Mouse (Mus musculus): Measurements from ENCODE around the gene Bspry. TPM values are rescaled to one million over a fixed set of nuclear protein-coding genes. Genes with fewer than 3 reads are reported as not detected.
A peak's percentile ranks its signal among the peaks of the same experiment; 100 is the strongest.

The Bspry gene
- polyA plus RNA-seq, 1 experiment from 2014 or later, result 1.1 TPM

- 84% methylated on average over 3 of the region's 3 CpGs for WGBS
- Histone ChIP-seq H3K36me3 (peaks cover 16% of the 10 kb centered on the region), H3K9ac (peak within 1 kb of the TSS; percentile 63), H3K9me3 (no peaks in the 10 kb centered on the region), H3K4me2 (peak within 1 kb of the TSS; percentile 73), H3K4me1 (replicated peaks) (peaks cover 12% of the 10 kb centered on the region), H3K4me3 (peak within 1 kb of the TSS; percentile 77), H3K27me3 (no peaks in the 10 kb centered on the region), H3K27ac (replicated peaks) (peak within 1 kb of the TSS; percentile 76; the same call in 1 of the 2 replicates)
- ATAC-seq (ENCODE audit: low FRiP score, low read depth), result no peak
Observed at GRCm38 (mm10) chr4:62503374-62503970, 23.6 kb downstream of the Bspry start, which contains the start of gene Hdhd3. TSS of gene Hdhd3 (minus strand) at chr4:62503467.

- Histone ChIP-seq H3K9ac (no peak overlapping the region), H3K27ac (replicated peaks) (no peak overlapping the region), H3K4me2 (no peak overlapping the region), H3K4me1 (replicated peaks) (peaks cover 9% of the 10 kb centered on the region), H3K27me3 (no peaks in the 10 kb centered on the region), H3K9me3 (no peaks in the 10 kb centered on the region), H3K4me3 (no peak overlapping the region), H3K36me3 (peaks cover 22% of the 10 kb centered on the region)
- ATAC-seq (ENCODE audit: low FRiP score, low read depth), result no peak
- WGBS, result 82% methylated on average over 3 of the region's 3 CpGs
Observed at GRCm38 (mm10) chr4:62505991-62506390, 26.1 kb downstream of the Bspry start.

- Histone ChIP-seq H3K36me3 (peaks cover 30% of the 10 kb centered on the region), H3K4me1 (replicated peaks) (peaks cover 3% of the 10 kb centered on the region; the same call in 1 of the 2 replicates), H3K27ac (replicated peaks) (no peak overlapping the region), H3K27me3 (no peaks in the 10 kb centered on the region), H3K4me3 (no peak overlapping the region), H3K4me2 (no peak overlapping the region), H3K9me3 (no peaks in the 10 kb centered on the region), H3K9ac (no peak overlapping the region)
- WGBS, result 77% methylated on average over 2 of the region's 2 CpGs
- no peak for ATAC-seq (ENCODE audit: low FRiP score, low read depth)
Observed at GRCm38 (mm10) chr4:62506798-62507197, 26.9 kb downstream of the Bspry start.

- H3K4me3 ChIP-seq, result no peak overlapping the region
- no peak overlapping the region for H3K9ac ChIP-seq
- WGBS, result 84% methylated on average over 5 of the region's 5 CpGs
- H3K27ac ChIP-seq (replicated peaks), result no peak overlapping the region
- H3K9me3 ChIP-seq, result no peaks in the 10 kb centered on the region
- no peaks in the 10 kb centered on the region for H3K4me1 ChIP-seq (replicated peaks)
- no peaks in the 10 kb centered on the region for H3K27me3 ChIP-seq
- no peak for ATAC-seq (ENCODE audit: low FRiP score, low read depth)
- H3K4me2 ChIP-seq, result no peak overlapping the region
- H3K36me3 ChIP-seq, result peaks cover 46% of the 10 kb centered on the region
Observed at GRCm38 (mm10) chr4:62508839-62509238, 29.0 kb downstream of the Bspry start.

DNA sequence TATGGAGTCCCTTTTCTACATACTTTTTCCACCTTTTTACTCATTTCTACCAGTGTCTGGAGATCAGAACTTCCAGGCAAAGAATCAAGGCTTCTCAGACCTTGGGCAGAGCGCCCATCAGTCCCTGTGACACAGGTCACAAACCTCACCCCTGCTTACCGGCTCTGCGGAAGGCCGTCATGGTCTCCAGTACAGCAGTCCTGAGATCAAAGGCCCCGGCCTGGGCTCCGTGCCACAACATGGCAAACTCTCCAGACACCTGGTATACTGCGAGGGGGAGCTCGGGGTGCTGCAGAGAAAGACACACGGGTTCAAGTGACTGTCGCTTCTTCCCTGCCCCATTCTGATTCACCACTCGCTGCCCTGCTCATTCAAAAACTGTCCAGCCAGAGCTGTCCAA is 30.1 kb downstream of the Bspry start:
- Histone ChIP-seq H3K9me3 (no peaks in the 10 kb centered on the region), H3K27me3 (no peaks in the 10 kb centered on the region), H3K36me3 (peaks cover 46% of the 10 kb centered on the region), H3K4me1 (replicated peaks) (no peaks in the 10 kb centered on the region), H3K27ac (replicated peaks) (no peak overlapping the region), H3K9ac (no peak overlapping the region), H3K4me3 (no peak overlapping the region), H3K4me2 (no peak overlapping the region)
- no peak for ATAC-seq (ENCODE audit: low FRiP score, low read depth)
- 93% methylated on average over 11 of the region's 11 CpGs for WGBS

GRCm38 (mm10) chr4:62513998-62514506 is 34.2 kb downstream of the Bspry start:
- Histone ChIP-seq H3K4me1 (replicated peaks) (peaks cover 9% of the 10 kb centered on the region), H3K4me2 (no peak overlapping the region), H3K27me3 (no peaks in the 10 kb centered on the region), H3K9ac (no peak overlapping the region), H3K36me3 (peaks cover 38% of the 10 kb centered on the region), H3K27ac (replicated peaks) (no peak overlapping the region), H3K4me3 (no peak overlapping the region), H3K9me3 (no peaks in the 10 kb centered on the region)
- WGBS, result 42% methylated on average over 11 of the region's 11 CpGs
- no peak for ATAC-seq (ENCODE audit: low FRiP score, low read depth)

- no peak overlapping the region for H3K4me3 ChIP-seq
- WGBS, result 83% methylated on average over 7 of the region's 7 CpGs
- H3K36me3 ChIP-seq, result peaks cover 28% of the 10 kb centered on the region
- no peak overlapping the region for H3K4me2 ChIP-seq
- H3K27ac ChIP-seq (replicated peaks), result no peak overlapping the region
- no peaks in the 10 kb centered on the region for H3K27me3 ChIP-seq
- no peak overlapping the region for H3K9ac ChIP-seq
- H3K4me1 ChIP-seq (replicated peaks), result peaks cover 12% of the 10 kb centered on the region
- H3K9me3 ChIP-seq, result no peaks in the 10 kb centered on the region
- no peak for ATAC-seq (ENCODE audit: low FRiP score, low read depth)
Observed at GRCm38 (mm10) chr4:62514995-62515394, 35.1 kb downstream of the Bspry start.

DNA sequence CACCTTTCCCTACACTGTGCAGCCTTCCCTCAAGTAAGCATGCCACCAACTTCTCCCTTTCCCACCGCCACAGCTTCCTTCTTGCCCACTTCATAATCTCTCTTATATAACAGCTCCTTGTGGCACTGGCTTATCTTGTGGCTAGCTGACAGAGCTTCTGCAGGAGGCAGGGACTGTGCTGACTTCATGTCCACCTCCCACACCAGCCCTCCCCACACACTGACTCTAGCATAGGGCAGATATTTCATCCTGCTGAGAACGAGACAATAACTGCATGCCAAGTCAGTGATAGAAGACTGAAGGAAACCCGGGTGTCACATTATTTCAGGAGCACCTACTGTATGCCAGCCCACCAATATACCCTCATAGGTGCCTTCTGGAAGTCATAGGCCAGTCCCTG is 35.6 kb downstream of the Bspry start:
- H3K27me3 ChIP-seq, result no peaks in the 10 kb centered on the region
- peaks cover 23% of the 10 kb centered on the region for H3K36me3 ChIP-seq
- WGBS, result 78% methylated on average over 3 of the region's 3 CpGs
- no peak for ATAC-seq (ENCODE audit: low FRiP score, low read depth)
- no peaks in the 10 kb centered on the region for H3K9me3 ChIP-seq
- H3K4me2 ChIP-seq, result no peak overlapping the region
- H3K27ac ChIP-seq (replicated peaks), result no peak overlapping the region; the same call in 1 of the 2 replicates
- no peak overlapping the region for H3K4me3 ChIP-seq
- no peak overlapping the region for H3K9ac ChIP-seq
- peaks cover 17% of the 10 kb centered on the region for H3K4me1 ChIP-seq (replicated peaks)

GRCm38 (mm10) chr4:62516079-62516478 is 36.2 kb downstream of the Bspry start:
- Histone ChIP-seq H3K4me2 (no peak overlapping the region), H3K27ac (replicated peaks) (no peak overlapping the region), H3K4me1 (replicated peaks) (peaks cover 22% of the 10 kb centered on the region), H3K27me3 (no peaks in the 10 kb centered on the region), H3K9ac (no peak overlapping the region), H3K36me3 (peaks cover 23% of the 10 kb centered on the region), H3K4me3 (no peak overlapping the region), H3K9me3 (no peaks in the 10 kb centered on the region)
- 42% methylated on average over 2 of the region's 2 CpGs for WGBS
- no peak for ATAC-seq (ENCODE audit: low FRiP score, low read depth)

DNA sequence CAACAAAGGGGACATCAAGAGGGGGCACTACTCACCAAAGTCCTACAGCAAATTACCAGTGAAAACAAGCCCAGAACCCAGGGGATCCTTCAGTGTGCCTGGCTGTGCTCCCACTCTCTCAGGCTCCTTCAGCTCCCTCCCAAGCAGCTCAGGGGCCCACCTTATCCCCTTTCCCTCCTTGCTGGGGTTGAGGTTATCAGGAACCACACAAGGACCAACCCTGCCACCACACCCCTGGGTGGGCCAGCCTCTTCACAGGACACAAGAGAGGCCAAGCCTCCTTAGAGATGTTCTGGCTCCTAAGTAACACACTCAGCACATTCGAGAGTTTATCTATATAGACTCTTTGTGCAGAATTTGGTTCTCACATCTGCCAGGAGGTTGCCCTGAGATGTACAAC is 36.7 kb downstream of the Bspry start:
- H3K27me3 ChIP-seq, result no peaks in the 10 kb centered on the region
- no peak overlapping the region for H3K4me3 ChIP-seq
- ATAC-seq (ENCODE audit: low FRiP score, low read depth), result no peak
- 88% methylated on average over 1 of the region's 1 CpGs for WGBS
- no peak overlapping the region for H3K4me2 ChIP-seq
- H3K9ac ChIP-seq, result no peak overlapping the region
- H3K9me3 ChIP-seq, result no peaks in the 10 kb centered on the region
- H3K4me1 ChIP-seq (replicated peaks), result peaks cover 22% of the 10 kb centered on the region
- H3K36me3 ChIP-seq, result peaks cover 18% of the 10 kb centered on the region
- no peak overlapping the region for H3K27ac ChIP-seq (replicated peaks)

DNA sequence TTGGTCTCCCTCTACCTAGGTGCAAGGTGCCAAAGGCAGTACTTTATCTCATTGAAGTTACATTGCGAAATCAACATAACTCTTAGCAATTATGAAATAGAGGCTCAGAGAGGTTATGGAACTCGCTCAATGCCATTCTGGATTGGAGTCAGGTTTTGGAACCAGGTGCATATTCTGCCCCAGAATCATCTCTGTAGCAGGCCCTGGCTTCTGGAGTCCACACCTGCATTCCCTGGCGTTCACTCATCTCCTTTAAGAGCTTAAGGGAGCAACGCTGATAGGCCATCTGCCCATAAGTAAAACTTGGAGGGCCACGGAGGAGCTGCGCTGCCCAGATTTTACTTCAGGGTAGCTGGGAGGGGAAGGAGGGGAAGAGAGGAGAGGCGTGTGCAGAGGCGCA is 37.2 kb downstream of the Bspry start:
- Histone ChIP-seq H3K27me3 (no peaks in the 10 kb centered on the region), H3K4me1 (replicated peaks) (peaks cover 22% of the 10 kb centered on the region), H3K9ac (no peak overlapping the region), H3K4me2 (no peak overlapping the region), H3K4me3 (no peak overlapping the region), H3K36me3 (peaks cover 13% of the 10 kb centered on the region; the same call in 1 of the 2 replicates), H3K9me3 (no peaks in the 10 kb centered on the region), H3K27ac (replicated peaks) (no peak overlapping the region)
- WGBS, result 97% methylated on average over 8 of the region's 8 CpGs
- ATAC-seq (ENCODE audit: low FRiP score, low read depth), result no peak

DNA sequence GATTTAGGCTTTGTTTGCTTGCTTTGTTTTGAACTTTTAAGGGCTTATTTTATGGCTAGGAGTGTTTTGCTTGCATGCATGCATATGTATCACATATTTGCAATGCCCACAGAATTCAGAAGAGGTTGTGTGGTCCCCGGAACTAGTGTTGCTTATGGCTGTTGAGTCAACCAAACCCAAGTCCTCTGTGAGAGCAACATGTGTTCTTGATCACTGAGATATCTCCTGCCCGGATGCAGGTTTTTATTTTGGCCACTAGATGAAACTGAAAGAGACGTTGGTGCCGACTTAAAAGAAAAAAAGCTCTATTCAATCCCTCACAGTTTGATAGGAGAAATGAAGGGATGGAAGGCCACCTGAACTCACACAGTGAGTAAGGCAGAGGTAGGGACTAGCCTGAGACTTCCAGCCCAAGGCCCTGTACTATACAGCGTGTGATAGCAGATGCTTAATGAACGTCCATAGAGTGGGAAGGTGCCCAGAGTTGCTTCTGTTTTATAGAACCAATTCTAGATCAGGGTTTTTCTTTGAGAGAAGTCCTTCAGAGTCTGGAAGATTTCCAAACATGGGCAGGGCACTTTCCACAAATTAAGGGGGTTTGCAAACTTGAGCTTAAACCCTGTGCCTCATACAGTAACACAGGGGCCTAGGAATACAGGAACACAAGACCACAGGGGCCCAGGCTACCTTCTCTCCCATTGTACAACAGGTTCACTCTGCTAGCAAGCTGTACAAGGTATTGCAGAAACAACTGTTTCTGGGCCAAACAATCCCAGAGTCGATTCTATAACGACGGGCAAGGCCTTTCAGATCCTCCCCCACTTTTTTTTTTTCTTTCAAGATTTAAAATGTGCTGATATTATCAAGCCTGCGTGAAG is 37.9 kb downstream of the Bspry start:
- no peak overlapping the region for H3K4me3 ChIP-seq

More for the DNA sequence above, 37.9 kb downstream of the Bspry start:
- no peak for ATAC-seq (ENCODE audit: low FRiP score, low read depth)
- Histone ChIP-seq H3K9ac (0 out of 2 replicates have a peak overlapping the region, but pooled peaks have one; percentile 70), H3K27ac (replicated peaks) (no peak overlapping the region), H3K4me2 (peak overlapping the region; percentile 62), H3K4me1 (replicated peaks) (peaks cover 22% of the 10 kb centered on the region), H3K27me3 (no peaks in the 10 kb centered on the region), H3K36me3 (0 out of 2 replicates have a peak, but pooled peaks cover 6% of the 10 kb centered on the region), H3K9me3 (no peaks in the 10 kb centered on the region)
- WGBS, result 87% methylated on average over 10 of the region's 10 CpGs

All from hindbrain, embryonic 15.5 days (tissue).